Mouse (Mus musculus): ENCODE data around the gene Rxfp2.

GRCm38 (mm10) chr5:150017672-150018071 lies 803 bp upstream of the Rxfp2 start:
- TF ChIP-seq USF1 (IDR thresholded peaks at IDR 0.05; ENCODE audit: low read depth) (no peak), POLR2A (IDR thresholded peaks at IDR 0.05; ENCODE audit: insufficient read length, low read depth) (no peak), CEBPB (IDR thresholded peaks at IDR 0.05; ENCODE audit: insufficient read depth, poor library complexity, severe bottlenecking) (no peak), TCF12 (IDR thresholded peaks at IDR 0.05; ENCODE audit: insufficient read depth, poor library complexity, severe bottlenecking) (no peak), POLR2AphosphoS2 (IDR thresholded peaks at IDR 0.05; ENCODE audit: insufficient read length, low read depth) (no peak), MAX (IDR thresholded peaks at IDR 0.05; ENCODE audit: low read depth) (no peak), MYOD1 (IDR thresholded peaks at IDR 0.05; ENCODE audit: control insufficient read depth in 1 of 3, insufficient read length in 2 of 3, low read depth in 2 of 3) (no peak), E2F4 (IDR thresholded peaks at IDR 0.05; ENCODE audit: insufficient read depth) (no peak), TCF3 (IDR thresholded peaks at IDR 0.05; ENCODE audit: insufficient read length, low read depth) (no peak), REST (IDR thresholded peaks at IDR 0.05; ENCODE audit: insufficient read depth, insufficient read length) (no peak), SRF (IDR thresholded peaks at IDR 0.05; ENCODE audit: control insufficient read depth, insufficient read length, low read depth) (no peak)

All from myocyte (in vitro differentiated cells).